Mouse (Mus musculus) ZHBTc4 (cell line): ENCODE measurements around the gene Epb41l1.
A peak's percentile ranks its signal among the peaks of the same experiment; 100 is the strongest.
"Not testable (repeated sequence)": the region's sequence is repeated elsewhere in the genome, so short reads cannot be mapped to it uniquely, and the experiment has no call there.

Source experiments
- DNase-seq: peaks from one replicate; pipeline ENCODE4 v3.0.0-alpha.2; 2011; ENCODE audit warnings: low read depth, low spot score

The Epb41l1 gene

GRCm38 (mm10) chr2:156482764-156483163 lies 62.1 kb downstream of the Epb41l1 start:
- no peak for DNase-seq

DNA sequence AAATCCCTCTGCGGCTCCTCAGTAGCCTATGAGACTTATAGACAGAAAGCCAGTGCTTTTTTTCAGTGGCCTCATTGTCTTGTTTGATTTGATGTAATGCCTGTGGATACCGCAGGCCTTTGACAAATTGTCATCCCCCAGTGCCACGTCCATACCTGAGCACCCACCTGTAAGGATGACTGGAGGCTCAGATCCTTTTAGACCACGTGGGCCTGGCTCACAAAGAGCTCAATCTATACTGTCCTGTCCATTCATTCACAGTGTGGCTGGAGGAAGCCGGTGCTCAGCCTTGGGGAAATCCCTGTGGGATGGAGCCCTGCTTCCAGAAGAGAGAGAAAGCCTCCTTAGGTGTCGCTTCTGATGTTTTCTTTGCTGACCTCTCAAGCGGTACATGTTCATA lies 62.5 kb downstream of the Epb41l1 start:
- no peak for DNase-seq

DNA sequence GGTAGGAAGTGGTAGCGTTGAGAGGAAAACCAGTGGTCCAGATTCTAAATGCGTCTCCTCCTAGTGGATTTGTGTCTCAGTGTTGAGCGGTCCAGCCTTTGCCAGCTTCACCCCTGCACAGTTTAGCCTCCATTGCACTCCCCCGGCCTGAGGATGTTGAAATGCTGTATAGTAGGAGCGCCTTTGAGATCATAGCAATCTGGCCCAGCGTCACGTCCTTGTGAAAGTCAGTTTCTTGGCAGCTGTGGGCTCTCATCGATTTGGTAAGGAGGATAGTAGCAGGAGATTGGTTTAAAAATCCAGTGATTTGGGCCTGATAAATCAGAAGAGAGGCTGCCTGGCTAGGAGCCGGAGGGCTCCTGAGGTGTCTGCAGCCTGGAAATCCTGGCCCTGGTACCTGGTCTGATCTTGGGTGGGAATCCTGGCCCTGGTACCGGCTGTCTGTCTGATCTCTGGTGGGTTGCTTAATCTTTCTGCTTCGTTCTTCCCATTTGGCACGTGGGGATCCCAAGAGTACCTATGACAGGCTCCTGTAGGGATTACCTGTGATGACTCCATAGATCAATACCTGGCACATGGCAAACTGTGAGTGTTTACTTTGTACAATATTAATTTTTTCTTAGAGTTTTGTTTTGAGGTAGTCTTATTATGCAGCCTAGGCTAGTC lies 65.5 kb downstream of the Epb41l1 start:
- DNase-seq = no peak

- no peak for DNase-seq
These were observed 67.0 kb downstream of the Epb41l1 start for GRCm38 (mm10) chr2:156487589-156488160.

GRCm38 (mm10) chr2:156488166-156488814 lies 67.6 kb downstream of the Epb41l1 start:
- no peak for DNase-seq

- DNase-seq = no peak
These were observed 69.5 kb downstream of the Epb41l1 start for GRCm38 (mm10) chr2:156490176-156490575.

- DNase-seq = peak; percentile 56
These were observed 71.1 kb downstream of the Epb41l1 start for GRCm38 (mm10) chr2:156491796-156492195.

DNA sequence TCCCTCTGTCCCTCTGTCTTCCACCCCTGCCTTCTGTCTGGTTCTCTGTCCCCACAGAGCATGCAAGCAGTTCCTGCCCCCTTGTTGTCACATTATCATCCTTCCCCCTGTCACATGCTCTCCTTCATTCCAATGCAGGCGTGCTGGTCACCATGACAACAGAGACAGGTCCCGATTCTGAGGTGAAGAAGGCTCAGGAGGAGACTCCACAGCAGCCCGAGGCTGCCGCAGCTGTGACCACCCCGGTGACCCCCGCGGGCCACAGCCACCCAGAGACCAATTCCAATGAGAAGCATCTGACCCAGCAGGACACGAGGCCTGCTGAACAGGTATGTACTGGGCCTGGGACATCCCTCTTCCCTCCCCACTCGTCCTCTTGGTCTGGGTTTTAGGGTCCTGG lies 73.1 kb downstream of the Epb41l1 start:
- DNase-seq = peak; percentile 33

DNA sequence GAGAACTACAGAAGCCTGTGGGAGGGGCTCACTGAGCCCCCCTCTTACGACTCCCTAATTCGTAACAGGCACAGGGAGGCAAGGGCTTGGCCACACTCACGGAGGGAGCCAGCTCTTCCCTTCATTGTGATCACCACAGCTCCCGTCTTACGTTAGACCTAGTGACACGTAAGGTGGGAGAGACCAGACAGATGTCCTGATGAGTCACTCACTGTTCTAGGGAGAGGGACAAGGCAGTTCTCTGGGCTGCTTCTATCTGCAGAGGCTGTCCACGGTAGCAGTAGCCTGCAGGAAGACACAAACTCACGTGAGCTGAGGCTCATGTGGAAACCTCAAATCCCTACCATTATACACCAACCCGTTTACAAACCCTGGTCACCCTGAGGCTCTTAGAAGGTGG lies 73.8 kb downstream of the Epb41l1 start:
- DNase-seq = no peak

DNA sequence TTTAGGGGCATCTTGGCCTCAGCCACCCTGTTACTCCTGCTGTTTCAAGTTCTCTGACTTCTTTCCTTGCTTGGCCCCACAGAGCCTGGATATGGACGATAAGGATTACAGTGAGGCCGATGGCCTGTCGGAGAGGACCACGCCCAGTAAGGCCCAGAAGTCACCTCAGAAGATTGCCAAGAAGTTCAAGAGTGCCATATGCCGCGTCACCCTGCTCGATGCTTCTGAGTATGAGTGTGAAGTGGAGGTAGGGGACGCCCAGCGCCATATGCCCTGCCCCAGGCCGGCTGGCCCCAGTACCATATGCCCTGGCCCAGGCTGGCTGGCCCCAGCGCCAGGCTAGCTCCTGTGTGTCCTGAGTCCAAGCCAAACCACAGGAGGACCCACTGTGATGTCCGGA lies 74.2 kb downstream of the Epb41l1 start:
- no peak for DNase-seq

- DNase-seq = no peak
These were observed 76.3 kb downstream of the Epb41l1 start for GRCm38 (mm10) chr2:156496816-156497566.

DNA sequence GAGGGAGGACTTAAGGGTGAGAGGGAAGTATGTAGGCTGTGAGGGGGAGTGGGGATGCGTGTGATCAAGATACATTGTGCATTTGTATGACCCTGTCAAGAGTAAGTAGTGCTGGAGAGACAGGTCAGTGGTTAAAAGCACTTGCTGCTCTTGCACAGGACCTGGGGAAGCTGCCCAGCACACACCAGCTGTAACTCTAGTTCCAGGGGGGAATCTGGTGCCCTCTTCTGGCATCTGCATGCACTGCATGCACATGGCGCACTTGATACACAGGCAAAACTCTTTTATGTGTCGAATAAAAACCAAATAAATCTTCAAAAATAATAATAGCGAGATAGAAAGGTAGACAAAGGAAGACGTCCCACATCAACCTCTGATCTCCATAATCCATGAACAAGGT lies 77.2 kb downstream of the Epb41l1 start:
- peak; percentile 73 for DNase-seq

DNA sequence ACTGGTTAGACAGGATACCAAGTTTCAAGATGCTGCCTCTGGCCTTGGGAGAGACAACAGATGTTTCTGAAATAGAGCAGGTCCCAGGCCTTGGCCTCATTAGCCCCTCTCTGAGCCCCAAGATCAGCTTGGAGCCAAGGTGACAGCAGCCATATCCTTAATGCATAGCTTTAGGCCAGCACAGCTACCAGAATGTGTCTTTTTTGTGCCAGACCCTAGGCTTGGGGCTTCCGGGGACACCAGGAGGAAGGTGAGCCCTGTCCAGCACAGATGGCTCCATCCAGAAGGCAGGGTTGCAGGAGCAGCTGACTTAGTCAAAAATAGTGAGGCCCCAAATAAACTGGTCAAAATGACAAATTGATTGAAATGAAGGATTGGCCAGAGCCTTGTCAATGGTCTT lies 80.3 kb downstream of the Epb41l1 start:
- DNase-seq = no peak

DNA sequence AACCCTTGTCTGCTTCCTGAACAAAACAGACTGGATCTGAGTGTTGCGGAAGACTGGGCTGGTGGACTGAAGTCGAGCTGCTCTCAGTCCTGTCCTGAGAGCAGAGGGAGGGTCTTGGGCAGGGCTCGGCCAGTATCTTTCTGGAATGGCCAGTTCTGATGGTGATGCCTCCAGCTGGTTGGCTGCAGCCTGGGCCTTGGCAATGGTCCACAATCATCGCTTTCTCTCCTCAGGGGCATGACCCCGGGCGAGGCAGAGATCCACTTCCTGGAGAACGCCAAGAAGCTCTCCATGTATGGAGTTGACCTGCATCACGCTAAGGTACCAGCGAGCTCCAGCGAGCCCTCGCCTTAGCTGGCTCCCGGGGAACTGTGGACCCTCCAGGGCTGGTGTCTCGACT lies 84.8 kb downstream of the Epb41l1 start:
- DNase-seq = no peak

DNA sequence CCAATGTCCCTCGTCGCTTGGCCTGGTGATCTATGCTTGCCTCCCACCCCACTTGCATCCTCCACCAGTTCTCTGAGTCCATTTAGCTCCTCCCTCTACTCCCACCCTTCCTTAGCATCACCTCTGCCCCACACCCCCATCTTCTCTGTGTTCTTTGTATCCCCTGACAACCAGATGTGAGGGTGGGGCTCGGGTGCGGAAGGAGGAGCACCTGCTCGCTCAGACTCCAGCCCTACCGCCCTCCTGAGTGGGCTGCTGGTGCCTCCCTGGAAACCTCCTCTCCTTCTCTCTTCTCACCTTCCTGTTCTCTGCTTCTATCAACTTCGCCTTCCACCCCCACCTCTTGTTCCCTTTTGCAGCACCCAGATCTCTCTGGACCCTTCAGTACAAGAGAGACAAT lies 91.3 kb downstream of the Epb41l1 start:
- DNase-seq = no peak

DNA sequence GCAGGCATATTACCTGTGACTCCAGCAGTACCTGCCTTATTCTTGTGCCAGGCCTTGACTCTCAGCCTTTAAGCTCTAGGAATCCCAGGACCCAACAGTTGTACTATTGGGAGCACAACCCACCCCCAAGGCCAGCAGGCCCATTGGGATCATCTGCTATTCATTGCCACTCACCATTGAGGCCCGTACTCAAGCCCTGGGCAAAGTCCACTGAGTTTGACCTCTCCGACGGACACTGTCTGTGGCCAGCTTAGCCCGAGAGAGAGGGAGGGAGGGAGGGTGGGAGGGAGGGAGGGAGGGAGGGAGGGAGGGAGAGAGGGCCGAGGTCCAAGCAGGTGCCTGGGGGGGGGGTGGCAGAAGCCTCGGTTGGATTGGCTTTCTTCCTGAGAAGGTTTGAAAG lies 91.9 kb downstream of the Epb41l1 start:
- DNase-seq = no peak

- DNase-seq = no peak
These were observed 94.4 kb downstream of the Epb41l1 start for GRCm38 (mm10) chr2:156515102-156515501.

DNA sequence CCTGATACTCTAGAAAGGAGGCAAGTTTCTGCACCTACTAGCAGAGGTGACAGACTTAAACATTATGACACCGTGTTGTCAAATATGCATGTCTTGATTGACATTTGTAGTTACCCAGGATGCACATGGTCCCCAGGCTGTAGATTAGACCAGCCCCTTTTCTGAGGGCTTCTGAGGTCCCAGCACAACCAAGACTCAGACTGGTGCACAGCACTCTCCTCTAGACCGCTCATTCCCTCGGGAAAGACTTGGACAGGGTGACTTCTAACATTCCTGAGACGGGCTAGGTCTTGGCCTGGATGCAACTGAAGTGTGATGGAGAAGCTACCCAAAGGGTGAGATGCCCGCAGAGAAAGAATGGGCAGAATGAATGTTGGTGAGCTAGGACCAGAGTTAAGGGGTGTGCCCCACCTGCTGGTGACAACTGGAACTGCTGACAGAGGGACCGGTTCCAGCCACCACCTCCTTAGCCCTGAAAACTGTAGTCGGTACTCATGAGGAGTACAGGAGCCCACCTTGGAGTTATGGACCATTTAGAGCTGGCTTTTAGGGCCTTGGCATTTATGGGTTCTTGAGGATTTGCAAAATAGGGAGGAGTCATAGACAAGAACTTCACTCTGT lies 95.0 kb downstream of the Epb41l1 start:
- peak; percentile 66 for DNase-seq

DNA sequence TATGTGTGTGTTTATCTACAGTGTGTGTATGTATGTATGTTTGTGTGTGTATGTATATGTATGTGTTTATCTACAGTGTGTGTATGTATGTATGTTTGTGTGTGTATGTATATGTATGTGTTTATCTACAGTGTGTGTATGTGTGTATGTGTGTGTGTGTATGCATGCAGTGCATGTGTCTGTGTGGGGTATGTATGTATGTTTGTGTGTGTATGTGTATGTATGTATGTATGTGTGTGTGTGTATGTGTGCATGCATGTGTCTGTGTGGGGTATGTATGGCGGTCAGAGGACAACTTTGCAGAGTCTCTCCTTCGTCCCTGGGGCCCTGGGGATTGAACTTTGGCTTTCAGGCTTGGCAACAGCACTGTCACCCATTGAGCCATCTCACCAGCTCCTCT lies 96.0 kb downstream of the Epb41l1 start:
- not testable (repeated sequence) for DNase-seq

DNA sequence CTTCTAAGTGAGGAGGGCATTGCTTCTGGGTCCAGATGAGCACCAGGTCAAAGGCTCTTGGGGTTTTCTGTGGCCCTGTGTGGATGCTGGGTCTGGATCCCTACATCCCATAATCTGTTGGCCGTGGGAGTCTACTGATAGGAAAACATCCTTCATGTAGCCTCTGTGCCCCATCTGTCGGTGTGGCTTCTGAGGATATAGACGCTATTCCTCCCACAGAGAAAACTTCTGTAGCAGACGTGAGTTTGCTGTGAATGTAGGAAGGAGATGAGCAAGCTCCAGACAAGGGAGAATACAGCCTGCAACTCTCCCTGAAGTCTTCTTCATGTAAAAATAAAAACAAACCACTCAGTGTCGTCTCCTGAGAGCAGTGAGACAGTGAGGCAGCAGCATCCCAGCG lies 97.6 kb downstream of the Epb41l1 start:
- no peak for DNase-seq

DNA sequence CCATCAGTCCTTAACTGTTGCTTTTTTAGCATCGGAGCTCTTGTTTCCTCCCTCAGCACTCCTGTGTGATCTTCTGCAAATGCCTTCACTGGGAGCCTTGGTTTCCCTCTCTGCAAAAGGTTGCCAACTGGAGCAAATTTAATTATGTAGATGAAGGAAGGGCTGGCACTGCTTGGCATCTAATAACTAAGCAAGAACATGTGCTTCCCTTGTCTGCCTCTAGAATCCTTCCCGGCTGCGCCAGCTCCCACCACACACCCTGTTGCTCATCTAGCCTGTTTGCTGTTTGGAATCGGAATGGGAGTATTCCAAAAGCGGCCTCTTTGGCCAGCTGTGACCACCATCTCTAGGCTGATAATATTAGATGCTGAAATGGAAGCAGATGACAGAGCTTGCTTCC lies 98.9 kb downstream of the Epb41l1 start:
- DNase-seq = no peak

- no peak for DNase-seq
These were observed 102.3 kb downstream of the Epb41l1 start for GRCm38 (mm10) chr2:156522994-156523393.
